Mouse (Mus musculus) midbrain, embryonic 14.5 days (tissue): Measurements from ENCODE around the gene Snn. TPM values are rescaled to one million over a fixed set of nuclear protein-coding genes. Genes with fewer than 3 reads are reported as not detected.

Experiments used
- ATAC-seq: fragments of 200-750 bp; cut with Nextera tagmentation; 2 replicates; pipeline ENCODE4 v1.8.0; 2017; ENCODE audit warnings: moderate number of reproducible peaks, moderate library complexity; ENCODE audit not compliant: low FRiP score, low TSS enrichment
- DNase-seq: peaks from one replicate; pipeline ENCODE4 v3.0.0-alpha.2; 2015
- H3K27ac ChIP-seq: fragments of 300-500 bp; sonication (generic); replicated peaks from 2 replicates; pipeline ENCODE4 v1.5.1; 2014; ENCODE audit warnings: mild to moderate bottlenecking, low read depth, low read length, moderate library complexity
- H3K27me3 ChIP-seq: fragments of 300-500 bp; sonication (generic); 2 replicates; pipeline ENCODE4 v1.6.1; 2014; ENCODE audit warnings: low read length, control low read depth, mixed read lengths; ENCODE audit not compliant: control insufficient read depth, insufficient read depth
- H3K36me3 ChIP-seq: fragments of 300-500 bp; sonication (generic); 2 replicates; pipeline ENCODE4 v1.6.1; 2014; ENCODE audit warnings: low read length, control low read depth; ENCODE audit not compliant: control insufficient read depth, insufficient read depth
- H3K4me1 ChIP-seq: fragments of 300-500 bp; sonication (generic); 2 replicates; pipeline ENCODE4 v1.6.1; 2014; ENCODE audit warnings: mild to moderate bottlenecking, antibody characterized with exemption, low read length, control low read depth; ENCODE audit not compliant: control insufficient read depth, insufficient read depth
- H3K4me2 ChIP-seq: fragments of 300-500 bp; sonication (generic); 2 replicates; pipeline ENCODE4 v1.6.1; 2014; ENCODE audit warnings: mild to moderate bottlenecking, low read length, moderate library complexity
- H3K4me3 ChIP-seq: fragments of 300-500 bp; sonication (generic); replicated peaks from 2 replicates; pipeline ENCODE4 v1.5.1; 2014; ENCODE audit warnings: low read depth, low read length
- H3K9ac ChIP-seq: fragments of 300-500 bp; sonication (generic); replicated peaks from 2 replicates; pipeline ENCODE4 v1.6.1; 2014; ENCODE audit warnings: mild to moderate bottlenecking, low read length, moderate library complexity
- H3K9me3 ChIP-seq: fragments of 300-500 bp; sonication (generic); 2 replicates; pipeline ENCODE4 v1.6.1; 2016; ENCODE audit warnings: low read length, control low read depth, mixed read lengths; ENCODE audit not compliant: control insufficient read depth
- WGBS: fragments of 180-500 bp; shearing (Covaris S2); extraction: QIAGEN DNeasy Blood & Tissue Kit; methylation state at CpG from one replicate; pipeline ENCODE4 v1.1.7; 2014; 5-methylcytosine and 5-hydroxymethylcytosine counted together
- polyA plus RNA-seq: library from polyadenylated mRNA; unstranded; fragments of >200 nt; fragmentation: Nextera tagmentation; extraction: Ambion mirVana; gene quantifications from 2 replicates; pipeline ENCODE4 v1.2.1, GENCODE M21; 2014

Gene Snn
- polyA plus RNA-seq, 1 experiment from 2014 or later = 169 TPM

DNA sequence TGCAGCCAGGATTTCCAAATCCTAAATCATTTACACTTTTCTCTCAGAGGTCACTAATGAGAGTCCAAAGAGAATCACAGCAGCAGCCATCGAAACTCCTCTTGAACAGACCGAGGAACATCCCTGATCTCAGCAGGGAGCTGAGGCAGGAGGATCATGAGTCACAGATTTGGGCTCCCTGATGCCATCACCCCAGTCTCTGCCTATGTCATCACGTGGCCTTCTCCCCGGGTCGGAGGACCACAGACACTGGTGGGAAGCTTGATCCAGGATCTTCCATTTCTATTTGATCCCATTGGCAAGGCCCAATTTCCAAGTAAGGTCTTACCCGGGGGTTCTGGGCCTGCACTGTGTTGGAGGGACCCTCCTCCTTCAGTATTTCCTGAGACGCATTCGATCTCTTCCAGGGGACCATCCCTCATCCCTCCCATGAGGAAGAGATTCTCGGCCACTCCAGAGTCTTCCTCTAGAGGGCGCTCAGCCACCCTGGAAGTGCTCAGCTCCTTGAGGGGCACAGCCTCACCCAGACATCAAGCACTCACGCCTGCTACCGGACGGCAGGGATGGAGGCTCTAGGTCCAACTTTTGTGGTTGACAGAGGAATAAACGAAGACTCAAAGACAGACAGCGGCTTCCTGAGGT, 24.8 kb upstream of the Snn start:
- no peaks in the 10 kb centered on the region for H3K4me1 ChIP-seq
- DNase-seq = peak; percentile 83
- peak; percentile 62; the same call in 1 of the 2 replicates for ATAC-seq
- no peak overlapping the region for H3K4me3 ChIP-seq
- no peak overlapping the region for H3K9ac ChIP-seq
- H3K27me3 ChIP-seq = no peaks in the 10 kb centered on the region
- no peak overlapping the region for H3K4me2 ChIP-seq
- H3K9me3 ChIP-seq = no peaks in the 10 kb centered on the region
- H3K27ac ChIP-seq = no peak overlapping the region
- H3K36me3 ChIP-seq = no peaks in the 10 kb centered on the region
- WGBS = 22% methylated on average over 15 of the region's 15 CpGs

GRCm38 (mm10) chr16:11040603-11041002, 20.1 kb upstream of the Snn start:
- ATAC-seq (no peak), DNase-seq (no peak)
- Histone ChIP-seq H3K4me2 (no peak overlapping the region), H3K9ac (no peak overlapping the region), H3K27me3 (no peaks in the 10 kb centered on the region), H3K9me3 (no peaks in the 10 kb centered on the region), H3K4me3 (no peak overlapping the region), H3K4me1 (no peaks in the 10 kb centered on the region), H3K27ac (no peak overlapping the region), H3K36me3 (no peaks in the 10 kb centered on the region)
- 68% methylated on average over 2 of the region's 2 CpGs for WGBS

DNA sequence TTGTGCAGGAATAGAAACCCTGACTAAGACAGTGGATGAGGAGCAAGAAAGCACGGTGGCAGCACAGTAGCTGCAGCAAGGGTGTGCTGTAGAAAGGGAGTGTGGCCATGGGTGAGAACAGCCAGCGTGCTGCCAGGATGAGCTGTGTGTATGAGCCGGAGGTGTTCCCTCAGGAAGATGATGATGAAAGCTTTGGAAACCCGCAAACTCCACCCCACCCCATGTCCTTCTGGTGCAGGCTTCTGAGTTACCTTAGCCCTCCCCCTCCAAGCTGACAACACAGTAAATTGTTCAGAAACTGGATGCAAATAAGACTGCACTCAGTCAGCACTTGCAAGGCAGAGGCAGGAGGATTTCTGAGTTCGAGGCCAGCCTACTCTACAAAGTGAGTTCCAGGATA, 17.5 kb upstream of the Snn start:
- H3K27ac ChIP-seq = no peak overlapping the region
- H3K4me1 ChIP-seq = no peaks in the 10 kb centered on the region
- ATAC-seq (no peak), DNase-seq (no peak)
- no peaks in the 10 kb centered on the region for H3K27me3 ChIP-seq
- H3K4me2 ChIP-seq = no peak overlapping the region
- H3K9ac ChIP-seq = no peak overlapping the region
- H3K36me3 ChIP-seq = no peaks in the 10 kb centered on the region
- no peak overlapping the region for H3K4me3 ChIP-seq
- WGBS = 87% methylated on average over 5 of the region's 5 CpGs
- H3K9me3 ChIP-seq = no peaks in the 10 kb centered on the region

DNA sequence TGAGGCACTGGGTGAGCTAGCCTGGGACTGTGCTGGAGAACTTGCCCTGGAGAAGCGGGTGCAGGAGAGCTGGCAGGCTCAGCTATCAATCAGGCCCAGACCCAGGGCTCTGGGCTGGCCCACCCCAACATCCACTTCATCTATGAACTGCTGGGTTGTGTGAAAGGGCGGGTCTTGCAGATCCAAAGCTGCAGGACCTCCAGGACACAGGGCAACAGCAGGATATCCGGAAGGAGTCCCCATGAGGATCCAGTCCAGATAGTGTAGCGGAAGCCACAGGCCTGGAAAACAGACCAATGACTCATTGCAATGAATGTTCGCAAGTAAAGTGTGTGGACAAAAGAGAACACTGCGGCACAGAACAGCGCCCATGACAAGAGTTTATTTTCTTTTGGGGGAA, 14.3 kb upstream of the Snn start:
- H3K4me2 ChIP-seq = no peak overlapping the region
- no peaks in the 10 kb centered on the region for H3K36me3 ChIP-seq
- no peaks in the 10 kb centered on the region for H3K4me1 ChIP-seq
- H3K27ac ChIP-seq = no peak overlapping the region
- WGBS = 93% methylated on average over 7 of the region's 7 CpGs
- DNase-seq (no peak), ATAC-seq (no peak)
- no peak overlapping the region for H3K9ac ChIP-seq
- no peaks in the 10 kb centered on the region for H3K27me3 ChIP-seq
- H3K4me3 ChIP-seq = no peak overlapping the region
- no peaks in the 10 kb centered on the region for H3K9me3 ChIP-seq

DNA sequence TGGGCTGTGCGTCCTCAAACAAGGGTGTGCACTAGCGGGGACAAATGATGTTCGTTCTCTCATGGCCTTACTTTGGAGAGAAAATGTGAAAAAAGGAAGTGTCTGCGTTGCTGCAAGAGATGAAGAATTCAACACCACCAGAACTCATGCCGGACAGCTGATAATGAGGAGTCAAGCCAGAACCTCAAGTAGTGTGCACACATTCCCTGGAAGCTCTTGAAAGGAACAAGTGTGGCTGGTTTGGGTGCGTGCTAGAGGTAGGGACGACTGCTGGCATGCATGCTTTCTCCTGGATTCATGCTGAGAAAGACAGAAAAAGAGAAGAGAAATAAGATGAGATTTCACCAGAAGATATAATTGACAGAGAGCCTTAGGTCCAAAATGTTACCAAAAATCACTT, 13.6 kb upstream of the Snn start:
- 86% methylated on average over 7 of the region's 7 CpGs for WGBS
- no peak overlapping the region for H3K9ac ChIP-seq
- H3K4me2 ChIP-seq = no peak overlapping the region
- H3K27ac ChIP-seq = no peak overlapping the region
- no peak overlapping the region for H3K4me3 ChIP-seq
- H3K27me3 ChIP-seq = no peaks in the 10 kb centered on the region
- H3K4me1 ChIP-seq = no peaks in the 10 kb centered on the region
- no peaks in the 10 kb centered on the region for H3K36me3 ChIP-seq
- ATAC-seq (no peak), DNase-seq (no peak)
- H3K9me3 ChIP-seq = no peaks in the 10 kb centered on the region

- no peak overlapping the region for H3K27ac ChIP-seq
- no peak for ATAC-seq
- H3K4me2 ChIP-seq = no peak overlapping the region
- H3K9me3 ChIP-seq = no peaks in the 10 kb centered on the region
- no peaks in the 10 kb centered on the region for H3K27me3 ChIP-seq
- no peak overlapping the region for H3K4me3 ChIP-seq
- WGBS = 84% methylated on average over 2 of the region's 2 CpGs
- H3K4me1 ChIP-seq = no peaks in the 10 kb centered on the region
- no peaks in the 10 kb centered on the region for H3K36me3 ChIP-seq
- DNase-seq = no peak
- H3K9ac ChIP-seq = no peak overlapping the region
Measured at GRCm38 (mm10) chr16:11050226-11050625, 10.5 kb upstream of the Snn start.

DNA sequence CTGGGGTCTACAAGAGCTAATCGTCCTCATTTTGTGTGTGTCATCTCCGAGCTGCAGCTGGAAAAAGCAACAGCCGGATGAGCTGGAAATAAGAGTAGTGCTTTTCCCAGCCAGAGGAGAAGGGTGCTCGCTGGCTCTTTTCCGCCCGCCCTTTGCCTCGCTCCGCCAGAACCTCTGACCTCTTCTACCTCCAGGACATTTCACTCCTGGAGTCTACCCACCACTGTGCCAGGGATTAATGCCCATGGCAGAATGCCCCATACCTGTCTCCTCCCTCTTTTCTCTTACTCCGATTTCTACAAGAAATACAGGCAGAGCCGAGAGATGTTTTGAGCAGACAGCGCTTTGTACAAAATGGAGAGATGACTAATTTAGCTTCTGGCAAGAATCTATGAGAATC, 9.6 kb upstream of the Snn start:
- H3K4me2 ChIP-seq = no peak overlapping the region
- no peaks in the 10 kb centered on the region for H3K27me3 ChIP-seq
- 94% methylated on average over 11 of the region's 11 CpGs for WGBS
- H3K4me1 ChIP-seq = no peaks in the 10 kb centered on the region
- ATAC-seq = no peak
- H3K36me3 ChIP-seq = no peaks in the 10 kb centered on the region
- no peak overlapping the region for H3K27ac ChIP-seq
- H3K9me3 ChIP-seq = no peaks in the 10 kb centered on the region
- H3K9ac ChIP-seq = no peak overlapping the region
- H3K4me3 ChIP-seq = no peak overlapping the region
- no peak for DNase-seq

GRCm38 (mm10) chr16:11054409-11054808, 6.3 kb upstream of the Snn start:
- no peak overlapping the region for H3K4me2 ChIP-seq
- no peaks in the 10 kb centered on the region for H3K36me3 ChIP-seq
- no peaks in the 10 kb centered on the region for H3K4me1 ChIP-seq
- H3K27ac ChIP-seq = no peak overlapping the region
- H3K27me3 ChIP-seq = no peaks in the 10 kb centered on the region
- no peak overlapping the region for H3K9ac ChIP-seq
- DNase-seq (no peak), ATAC-seq (no peak)
- no peaks in the 10 kb centered on the region for H3K9me3 ChIP-seq
- H3K4me3 ChIP-seq = no peak overlapping the region
- WGBS = 65% methylated on average over 6 of the region's 6 CpGs

- Histone ChIP-seq H3K9ac (no peak overlapping the region), H3K4me1 (no peaks in the 10 kb centered on the region), H3K36me3 (no peaks in the 10 kb centered on the region), H3K9me3 (no peaks in the 10 kb centered on the region), H3K4me3 (no peak overlapping the region), H3K4me2 (no peak overlapping the region), H3K27me3 (no peaks in the 10 kb centered on the region), H3K27ac (no peak overlapping the region)
- WGBS = 88% methylated on average over 6 of the region's 6 CpGs
- DNase-seq (no peak), ATAC-seq (no peak)
Measured at GRCm38 (mm10) chr16:11054871-11055270, 5.9 kb upstream of the Snn start.
